Mouse (Mus musculus) skeletal muscle tissue, postnatal 0 days (tissue): Measurements from ENCODE around the gene Pnpla3. TPM values are rescaled to one million over a fixed set of nuclear protein-coding genes. Genes with fewer than 3 reads are reported as not detected.

Experiments
- microRNA-seq, 2 experiments: library from miRNA; unstranded; fragments of <30 nt; microRNA quantifications; one replicate each; pipeline ENCODE4; 2016
- polyA plus RNA-seq: library from polyadenylated mRNA; unstranded; fragments of >200 nt; fragmentation: Nextera tagmentation; extraction: Ambion mirVana; gene quantifications from 2 replicates; pipeline ENCODE4 v1.2.1, GENCODE M21; 2015

Pnpla3 gene
- 1.8 and 5.7 TPM in 2 replicates for polyA plus RNA-seq

DNA sequence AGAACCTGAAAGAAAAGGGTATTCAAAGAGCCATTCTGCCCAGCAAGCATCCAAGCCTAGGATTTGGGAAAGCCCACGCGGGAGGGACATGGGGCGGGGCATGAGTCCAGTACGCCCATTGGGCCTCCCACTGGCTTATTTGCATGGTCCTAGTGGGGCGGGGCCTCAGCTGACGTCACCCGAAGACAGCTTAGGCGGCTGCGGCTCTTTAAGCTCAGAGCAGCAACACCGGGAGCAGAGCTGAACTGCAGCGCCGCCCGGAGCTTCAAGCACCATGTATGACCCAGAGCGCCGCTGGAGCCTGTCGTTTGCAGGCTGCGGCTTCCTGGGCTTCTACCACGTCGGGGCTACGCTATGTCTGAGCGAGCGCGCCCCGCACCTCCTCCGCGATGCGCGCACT is at the start of gene Pnpla3:
TSS of gene Pnpla3 (plus strand) at position 238 of the 400 bp plus-strand sequence.

DNA sequence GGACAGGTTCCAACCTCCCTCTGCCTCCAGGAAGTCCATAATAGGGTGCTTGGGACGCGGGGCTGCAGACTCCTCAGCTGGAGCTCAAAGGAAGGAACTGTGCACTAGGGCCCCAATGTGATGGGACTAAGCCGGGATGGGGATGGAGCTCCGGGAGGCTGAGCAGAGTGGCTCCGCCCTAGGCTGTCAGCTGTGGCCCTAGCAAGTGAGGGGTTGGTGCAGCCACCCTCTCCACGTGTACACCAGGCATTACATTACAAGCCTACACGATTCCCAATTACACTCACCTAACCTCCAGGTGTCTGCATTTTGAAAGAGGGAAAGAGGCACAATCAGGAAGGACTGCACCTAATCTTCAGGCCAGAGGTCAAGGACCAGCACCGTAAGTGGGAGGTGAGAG is 44.6 kb upstream of the Pnpla3 start, which contains the start of gene Pnpla5:
TSS of gene Pnpla5 (minus strand) at position 101 of the 400 bp plus-strand sequence.

DNA sequence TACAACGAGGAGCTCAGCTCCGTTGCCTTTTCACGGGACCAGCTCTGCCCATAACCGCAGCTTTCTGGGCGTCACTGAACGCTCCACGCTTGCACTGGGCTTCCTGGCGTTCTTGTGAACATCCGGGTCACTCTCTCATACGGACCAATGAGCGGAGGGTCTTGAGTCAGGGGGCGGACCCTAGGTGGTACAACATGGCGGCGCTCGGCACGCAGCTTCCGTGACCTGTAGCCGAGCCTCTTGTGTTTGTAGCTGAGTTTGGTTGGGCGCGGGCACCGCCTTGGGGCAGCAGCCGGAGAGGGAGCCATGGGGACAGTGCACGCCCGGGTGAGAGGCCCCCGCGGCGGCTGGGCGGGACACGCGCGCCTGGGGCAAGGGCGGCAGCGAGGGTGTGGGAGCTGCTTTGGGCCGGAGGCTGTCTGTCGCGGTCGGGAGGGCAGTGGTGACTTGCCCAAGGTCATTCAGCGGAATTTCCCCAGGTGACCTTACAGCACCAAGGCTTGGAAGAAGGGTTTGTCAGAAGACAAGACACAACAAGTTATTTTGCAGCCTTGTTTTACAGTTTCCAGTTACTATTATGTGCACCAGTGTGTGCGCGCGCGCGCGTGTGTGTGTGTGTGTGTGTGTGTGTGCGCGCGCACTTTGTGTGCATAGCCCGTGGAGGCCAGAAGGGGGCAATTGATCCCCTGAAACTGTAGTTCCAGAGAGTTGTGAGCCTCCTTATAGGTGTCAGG is 24.6 kb downstream of the Pnpla3 start, which contains the start of gene Samm50:
TSS of gene Samm50 (plus strand) at position 184 of the 734 bp plus-strand sequence.

DNA sequence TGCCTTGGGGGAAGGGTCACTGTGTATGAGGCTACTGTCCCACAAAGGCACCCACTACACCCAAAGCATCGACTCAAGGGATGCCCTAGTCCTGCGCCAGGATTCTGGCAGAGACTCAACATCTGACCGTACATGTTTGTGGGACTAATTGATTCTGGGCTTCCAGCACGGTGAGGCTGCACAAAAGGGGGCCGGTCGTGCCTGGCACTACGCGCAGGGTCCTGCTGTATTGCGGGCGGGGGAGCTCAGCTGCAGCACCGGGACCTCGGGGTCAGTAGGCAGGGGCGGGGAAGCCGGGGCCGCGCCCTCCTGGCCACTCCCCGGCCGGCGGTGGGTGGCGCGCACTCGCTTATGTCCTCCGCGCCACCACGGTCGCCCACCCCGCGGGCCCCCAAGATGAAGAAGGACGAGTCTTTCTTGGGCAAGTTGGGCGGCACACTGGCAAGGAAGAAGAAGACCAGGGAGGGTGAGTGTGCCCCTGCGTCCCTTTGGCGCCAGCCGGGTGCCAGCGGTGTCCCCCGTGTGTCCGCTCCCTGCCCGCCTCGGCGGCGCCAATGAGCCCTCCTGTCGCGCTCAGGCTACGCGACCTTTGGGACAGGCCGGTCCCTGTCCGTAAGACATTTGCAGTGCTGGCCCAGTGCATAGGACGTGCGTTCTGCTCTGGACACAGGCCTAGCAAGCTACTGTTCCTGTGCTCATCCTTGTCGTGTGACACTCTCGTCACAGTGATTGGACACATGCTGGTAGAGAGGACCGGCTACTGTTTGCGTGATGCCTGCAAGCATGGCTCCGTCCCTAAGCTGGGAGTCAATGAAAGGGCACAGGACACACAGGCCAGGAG is 64.3 kb downstream of the Pnpla3 start, which contains the start of gene Parvb:
TSS of gene Parvb (plus strand) at position 323 of the 841 bp plus-strand sequence.

Small RNA genes within 50 kb of the gene (microRNA-seq; reads per million reads assigned to microRNA genes)
- 0 reads per million in 2 experiments for gene Mir6392

Other genes with a start within 250 kb of the Pnpla3 start
- gene Efcab6, start 102.5 kb upstream of the Pnpla3 start, polyA plus RNA-seq: 7.6 and 8.8 TPM in 2 replicates
- not detected in 2 replicates for gene Sult4a1, start 62.1 kb upstream of the Pnpla3 start, polyA plus RNA-seq
- not detected in 2 replicates for gene Pnpla5, start 44.7 kb upstream of the Pnpla3 start, polyA plus RNA-seq
- gene Samm50, start 24.4 kb downstream of the Pnpla3 start, polyA plus RNA-seq: 153 and 160 TPM in 2 replicates
- gene Parvb, start 64.2 kb downstream of the Pnpla3 start, polyA plus RNA-seq: 14.5 and 16.2 TPM in 2 replicates
- 0.92 and 0.96 TPM in 2 replicates for gene Parvg, start 156.2 kb downstream of the Pnpla3 start, polyA plus RNA-seq